Mouse (Mus musculus): ENCODE results near the gene Frmd4a. TPM values are rescaled to one million over a fixed set of nuclear protein-coding genes. Genes with fewer than 3 reads are reported as not detected.

The Frmd4a gene
- total RNA-seq, 2 experiments from 2014 or later = 45.7 to 52.5 TPM

DNA sequence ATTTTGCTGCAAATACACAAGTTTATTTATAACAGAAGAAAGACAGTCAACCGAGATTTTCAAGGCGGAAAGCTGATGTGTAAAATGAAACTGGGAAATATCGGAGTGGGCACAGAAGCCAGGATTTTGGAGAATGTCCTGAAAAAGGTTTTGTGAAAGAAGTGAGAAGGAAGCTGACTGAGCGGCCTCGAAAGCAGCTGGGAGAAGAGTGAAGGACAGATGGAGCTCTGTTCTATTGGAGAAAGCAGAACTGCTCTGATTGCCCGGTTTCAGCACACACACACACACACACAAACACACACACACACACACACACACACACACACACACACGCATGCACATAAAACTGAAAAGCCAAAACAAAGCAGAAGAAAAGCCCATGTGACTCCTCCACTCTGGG, 249.9 kb downstream of the Frmd4a start:
- intact Hi-C loops (cut with DNase I) = no loop called here
- DNase-seq = no peak

GRCm38 (mm10) chr2:4282777-4283176, 265.3 kb downstream of the Frmd4a start:
- peak; percentile 27 to 36 for DNase-seq
- intact Hi-C loops (cut with DNase I) = no loop called here

GRCm38 (mm10) chr2:4285693-4286291, 268.3 kb downstream of the Frmd4a start:
- intact Hi-C loops (cut with DNase I) = no loop called here
- DNase-seq = no peak

DNA sequence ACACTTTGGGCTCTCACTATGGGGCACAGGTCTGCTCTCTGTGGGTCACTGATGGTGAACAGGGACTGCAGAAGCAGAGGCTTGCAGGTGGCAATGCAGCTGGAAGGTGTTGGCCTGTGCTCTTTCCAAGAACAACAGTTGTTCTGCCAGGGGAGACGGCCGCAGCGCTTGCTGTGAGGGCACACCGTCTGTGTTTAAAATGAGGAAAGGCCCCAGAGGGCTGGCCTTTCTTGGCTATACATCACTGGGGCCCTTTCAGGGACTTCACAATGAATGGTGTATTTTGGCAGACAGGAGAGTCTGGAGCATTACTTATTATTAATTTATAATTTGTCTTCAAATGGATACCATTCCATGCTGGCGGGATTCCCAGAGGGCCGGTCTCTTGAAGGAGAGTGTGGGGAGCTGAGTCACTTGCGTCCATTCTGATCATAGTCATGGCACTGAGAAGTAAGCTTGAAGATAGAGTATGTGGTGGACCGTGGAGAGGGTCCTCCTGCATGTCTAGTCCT, 268.9 kb downstream of the Frmd4a start:
- intact Hi-C loops (cut with DNase I) = no loop called here
- DNase-seq = no peak

DNA sequence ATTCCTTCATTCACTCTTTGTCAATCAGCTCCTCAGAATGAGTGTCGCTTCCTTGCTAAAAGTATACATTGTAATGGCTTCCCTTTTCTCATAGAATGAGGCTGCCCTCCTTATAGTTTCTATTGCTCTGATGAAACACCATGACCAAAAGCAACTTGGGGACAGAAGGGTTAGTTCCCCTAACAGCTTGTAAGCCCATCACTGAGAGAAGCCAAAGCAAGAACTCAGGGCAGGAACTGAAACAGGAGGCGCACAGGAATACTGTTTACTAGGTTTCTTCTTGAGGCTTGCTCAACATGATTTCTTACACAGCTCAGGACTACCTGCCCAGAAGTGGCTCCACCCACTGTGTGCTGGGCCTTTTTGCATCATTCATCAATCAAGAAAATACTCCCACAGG, 273.0 kb downstream of the Frmd4a start:
- intact Hi-C loops (cut with DNase I) = no loop called here
- DNase-seq = no peak

GRCm38 (mm10) chr2:4291100-4291499, 273.6 kb downstream of the Frmd4a start:
- intact Hi-C loops (cut with DNase I) = no loop called here

GRCm38 (mm10) chr2:4291671-4292070, 274.2 kb downstream of the Frmd4a start:
- no peak for DNase-seq
- intact Hi-C loops (cut with DNase I) = no loop called here

More at GRCm38 (mm10) chr2:4291100-4291499, 273.6 kb downstream of the Frmd4a start:
- DNase-seq = no peak

DNA sequence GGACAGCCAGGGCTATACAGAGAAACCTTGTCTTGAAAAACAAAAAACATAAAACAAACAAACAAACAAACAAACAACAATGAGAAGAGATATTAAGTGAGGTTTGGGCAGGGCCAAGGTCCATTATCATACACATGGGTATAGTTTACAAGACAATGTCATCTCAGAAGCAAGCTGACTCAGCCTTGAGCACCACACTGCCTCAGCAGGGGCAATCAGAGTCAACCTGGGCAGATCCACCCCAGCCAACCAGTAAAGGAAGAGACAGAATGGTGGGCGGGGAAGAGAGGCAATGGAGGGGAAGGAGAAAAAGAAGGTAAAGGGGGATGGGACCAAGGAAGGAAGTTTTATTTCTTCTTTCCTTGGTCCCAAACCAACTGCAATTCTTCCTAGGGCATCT, 276.2 kb downstream of the Frmd4a start:
- no peak for DNase-seq
- intact Hi-C loops (cut with DNase I) = no loop called here

GRCm38 (mm10) chr2:4295641-4296040, 278.1 kb downstream of the Frmd4a start:
- intact Hi-C loops (cut with DNase I) = no loop called here
- no peak for DNase-seq

DNA sequence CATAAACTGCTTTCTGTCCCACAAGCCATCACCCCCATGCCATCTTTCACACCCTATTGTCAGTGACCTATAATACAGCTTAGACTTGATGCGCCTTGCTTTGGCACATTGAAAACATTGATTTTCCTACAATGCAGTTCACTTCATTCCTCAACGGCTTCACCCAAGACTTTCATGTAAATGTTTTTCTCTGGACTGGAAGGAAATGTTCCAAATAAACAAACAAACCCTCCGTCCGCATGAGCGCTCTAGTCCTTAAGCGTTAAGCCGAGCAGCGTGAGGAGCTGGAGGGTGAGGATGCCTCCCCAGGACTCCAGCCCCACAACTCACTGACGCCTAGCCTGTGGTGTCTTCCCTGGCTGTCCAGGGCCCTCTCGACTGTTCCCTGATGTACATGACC, 279.4 kb downstream of the Frmd4a start:
- DNase-seq = no peak
- intact Hi-C loops (cut with DNase I) = no loop called here

- intact Hi-C loops (cut with DNase I) = no loop called here
- peak; percentile 67 to 68 for DNase-seq
These were observed 281.1 kb downstream of the Frmd4a start for GRCm38 (mm10) chr2:4298325-4299215.

GRCm38 (mm10) chr2:4299593-4299992, 282.1 kb downstream of the Frmd4a start:
- intact Hi-C loops (cut with DNase I) = no loop called here
- DNase-seq = no peak

DNA sequence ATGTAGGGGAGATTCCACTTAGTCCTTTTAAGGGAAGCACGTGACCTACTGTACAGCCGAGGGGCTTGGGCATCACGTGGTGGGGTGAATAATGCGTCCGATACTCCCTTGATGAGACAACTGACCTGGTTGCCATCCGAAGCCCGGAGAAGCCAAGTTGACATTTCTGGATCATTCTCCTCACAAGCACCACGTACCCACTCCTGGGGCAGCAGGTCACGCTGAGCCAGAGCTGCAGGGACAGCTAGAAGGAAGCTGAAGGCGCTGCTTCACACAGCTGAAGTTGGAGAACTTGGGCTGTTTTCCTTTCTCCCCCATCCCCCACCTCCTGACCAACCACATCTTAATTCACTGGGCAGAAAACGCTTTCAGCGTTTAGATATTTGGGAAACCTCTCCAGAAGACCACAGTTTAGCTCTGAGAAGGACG, 282.9 kb downstream of the Frmd4a start:
- intact Hi-C loops (cut with DNase I) = no loop called here
- DNase-seq = peak; percentile 51 to 61

- peak; percentile 41 to 51 for DNase-seq
- intact Hi-C loops (cut with DNase I) = no loop called here
These were observed 283.3 kb downstream of the Frmd4a start for GRCm38 (mm10) chr2:4300816-4301215.

DNA sequence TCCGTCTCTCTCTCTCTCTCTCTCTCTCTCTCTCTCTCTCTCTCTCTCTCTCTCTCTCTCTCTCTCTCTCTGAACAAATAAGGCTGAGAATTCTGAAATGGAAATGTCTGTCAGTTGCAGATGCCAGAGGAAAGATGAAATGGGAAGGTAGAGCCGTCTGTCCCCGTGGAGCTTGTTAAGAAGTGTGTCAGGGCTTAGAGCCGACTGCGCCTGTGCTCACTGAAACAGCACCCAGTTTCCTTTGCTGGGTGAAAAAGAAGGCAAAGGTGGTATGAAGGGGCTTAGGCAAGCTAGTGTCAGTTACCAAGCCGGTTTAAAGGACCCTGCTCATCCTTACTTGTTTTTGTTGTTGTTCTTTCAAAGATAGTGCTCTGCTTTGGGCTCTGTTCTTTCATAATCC, 283.7 kb downstream of the Frmd4a start:
- no peak for DNase-seq
- intact Hi-C loops (cut with DNase I) = no loop called here

DNA sequence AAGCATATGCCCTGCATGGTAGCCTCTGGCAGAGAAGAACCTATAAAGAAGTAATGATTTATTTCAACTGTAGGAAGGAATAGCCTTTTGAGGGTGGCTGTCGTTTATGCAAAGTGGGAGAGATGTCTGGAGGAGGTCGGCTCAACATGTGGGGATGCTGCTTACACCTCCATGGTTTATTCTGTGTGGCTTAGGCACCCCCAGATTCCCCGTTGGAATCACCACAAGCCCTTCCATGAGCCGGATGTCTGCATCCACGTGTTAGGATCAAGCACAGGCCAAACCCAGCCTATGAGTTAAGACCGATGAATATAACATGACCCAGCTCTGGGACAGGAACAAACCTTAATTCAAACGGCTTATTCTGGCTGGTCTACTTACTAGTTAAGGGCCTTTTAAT, 284.2 kb downstream of the Frmd4a start:
- intact Hi-C loops (cut with DNase I) = no loop called here
- DNase-seq = peak in 1 of 2 experiments; percentile 35

DNA sequence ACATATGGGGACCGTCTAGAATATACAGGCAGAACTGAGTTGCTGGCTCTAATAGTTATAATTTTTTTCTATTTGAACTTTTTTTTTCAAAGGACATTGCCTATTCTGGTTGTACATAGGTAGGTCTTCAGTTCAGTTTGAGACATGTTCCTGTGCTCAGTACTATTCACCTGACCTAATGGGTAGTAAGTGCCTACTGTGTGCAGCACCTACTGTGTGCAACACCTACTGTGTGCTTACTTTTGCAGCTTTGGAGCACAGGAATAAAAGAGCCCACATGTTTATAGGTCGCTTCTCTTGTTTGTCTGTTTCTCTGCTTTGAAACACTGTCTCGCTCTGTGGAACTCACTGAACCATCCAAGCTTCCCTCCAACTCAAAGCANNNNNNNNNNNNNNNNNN, 284.6 kb downstream of the Frmd4a start:
- intact Hi-C loops (cut with DNase I) = no loop called here
- no peak for DNase-seq

DNA sequence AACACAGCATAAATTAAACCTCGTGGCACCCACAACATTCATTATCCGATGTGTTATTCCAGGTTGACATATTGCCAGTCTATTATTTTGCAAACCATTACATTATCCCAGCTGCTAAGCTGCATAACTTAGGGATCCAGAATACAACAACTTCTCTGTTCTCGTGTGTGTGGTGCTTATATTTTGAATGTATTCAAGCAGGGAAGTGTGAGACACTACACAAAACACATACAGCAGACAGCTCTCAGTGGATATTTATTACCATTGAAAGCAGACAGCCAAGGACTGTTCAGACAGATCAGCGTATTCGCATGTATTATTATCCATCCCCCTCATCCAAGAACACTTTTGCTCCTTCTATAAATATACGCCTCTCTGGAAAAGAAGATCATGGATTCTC, 289.6 kb downstream of the Frmd4a start:
- intact Hi-C loops (cut with DNase I) = loop anchor here (5.0 kb wide), 1 partner anchor 80 kb away; no protein-coding TSS in a partner anchor
- DNase-seq = no peak

DNA sequence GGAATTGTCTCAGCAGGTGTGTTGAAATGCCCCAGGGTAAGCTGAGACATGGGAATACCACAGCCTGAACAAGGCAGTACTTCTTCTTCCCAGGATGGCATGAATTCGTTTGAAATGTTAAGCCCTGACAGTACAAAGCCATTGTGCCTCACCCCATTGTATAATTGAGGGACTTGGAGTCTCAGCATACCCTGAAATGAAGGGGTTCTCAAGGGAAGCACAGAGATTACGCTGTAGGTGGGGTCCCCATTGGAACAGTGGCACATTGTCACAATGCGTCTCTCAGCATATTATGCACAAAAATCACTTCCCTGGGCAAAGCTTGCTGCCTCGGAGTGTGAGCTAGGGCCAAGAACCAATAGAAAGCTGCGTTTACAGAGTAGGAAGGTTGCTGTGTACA, 297.0 kb downstream of the Frmd4a start:
- no peak for DNase-seq
- intact Hi-C loops (cut with DNase I) = no loop called here

DNA sequence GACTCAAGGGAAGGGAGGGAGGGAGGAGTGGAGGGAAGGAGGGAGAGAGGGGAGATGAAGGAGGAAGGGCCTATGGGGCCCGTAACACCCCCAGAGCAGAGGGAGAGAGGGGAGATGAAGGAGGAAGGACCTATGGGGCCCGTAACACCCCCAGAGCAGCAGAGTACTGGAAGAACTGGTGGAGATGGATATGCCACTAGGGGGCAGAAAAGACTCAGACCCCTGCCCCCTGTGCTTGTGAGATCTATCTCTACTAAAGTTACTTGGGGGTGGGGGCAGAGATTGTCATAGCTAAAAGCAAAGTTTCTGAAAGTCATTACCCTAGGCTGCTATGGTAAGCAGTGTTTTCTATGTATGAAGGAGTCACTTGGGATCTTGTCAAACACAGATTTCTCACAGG, 299.1 kb downstream of the Frmd4a start:
- peak; percentile 38 to 50 for DNase-seq
- intact Hi-C loops (cut with DNase I) = loop anchor here (5.0 kb wide), 2 partner anchors 94 to 156 kb away; no protein-coding TSS in a partner anchor

GRCm38 (mm10) chr2:4318134-4318533, 300.6 kb downstream of the Frmd4a start:
- intact Hi-C loops (cut with DNase I) = loop anchor here (5.0 kb wide), 2 partner anchors 96 to 154 kb away; no protein-coding TSS in a partner anchor
- DNase-seq = peak; percentile 24 to 35

Measured in heart, postnatal 10 days (tissue).